Mouse (Mus musculus) liver, embryonic 15.5 days (tissue): ENCODE measurements at regions not wholly inside any gene's neighbourhood (a gene's known extent, or its start where the extent isn't known, plus 50 kb on each side); places are given as distances from the start of the nearest gene placed in this dataset.
A peak's percentile ranks its signal among the peaks of the same experiment; 100 is the strongest.

ENCODE experiments used
- ATAC-seq: fragments of 200-750 bp; cut with Nextera tagmentation; 2 replicates; pipeline ENCODE4 v1.8.0; 2017; ENCODE audit warnings: moderate number of reproducible peaks, mild to moderate bottlenecking, moderate library complexity; ENCODE audit not compliant: insufficient read depth
- H3K27ac ChIP-seq: fragments of 300-500 bp; sonication (generic); replicated peaks from 2 replicates; pipeline ENCODE4 v1.5.1; 2015; ENCODE audit warnings: mild to moderate bottlenecking, inconsistent platforms
- H3K27me3 ChIP-seq: fragments of 300-500 bp; sonication (generic); 2 replicates; pipeline ENCODE4 v1.6.1; 2015; ENCODE audit warnings: mild to moderate bottlenecking, inconsistent platforms
- H3K36me3 ChIP-seq: fragments of 300-500 bp; sonication (generic); replicated peaks from 2 replicates; pipeline ENCODE4 v1.6.1; 2015; ENCODE audit warnings: moderate library complexity, mild to moderate bottlenecking, inconsistent platforms
- H3K4me1 ChIP-seq: fragments of 300-500 bp; sonication (generic); replicated peaks from 2 replicates; pipeline ENCODE4 v1.6.1; 2015; ENCODE audit warnings: inconsistent platforms
- H3K4me2 ChIP-seq: fragments of 300-500 bp; sonication (generic); 2 replicates; pipeline ENCODE4 v1.6.1; 2015; ENCODE audit warnings: moderate library complexity, mild to moderate bottlenecking, inconsistent platforms
- H3K4me3 ChIP-seq: fragments of 300-500 bp; sonication (generic); replicated peaks from 2 replicates; pipeline ENCODE4 v1.5.1; 2015; ENCODE audit warnings: mild to moderate bottlenecking, inconsistent platforms
- H3K9ac ChIP-seq: fragments of 300-500 bp; sonication (generic); 2 replicates; pipeline ENCODE4 v1.6.1; 2015; ENCODE audit warnings: moderate library complexity, mild to moderate bottlenecking, inconsistent platforms
- H3K9me3 ChIP-seq: fragments of 300-500 bp; sonication (generic); replicated peaks from 2 replicates; pipeline ENCODE4 v1.6.1; 2016; ENCODE audit warnings: inconsistent platforms
- WGBS: fragments of 180-500 bp; shearing (Covaris S2); methylation state at CpG from one replicate; pipeline ENCODE4 v1.1.7; 2015; ENCODE audit warnings: mixed read lengths; ENCODE audit not compliant: insufficient replicate concordance; 5-methylcytosine and 5-hydroxymethylcytosine counted together

GRCm38 (mm10) chr2:172776485-172776884 lies 163.6 kb downstream of the Bmp7 start:
- 52% methylated on average over 12 of the region's 12 CpGs for WGBS
- no peaks in the 10 kb centered on the region for H3K9me3 ChIP-seq
- H3K4me3 ChIP-seq: no peak overlapping the region
- no peak overlapping the region for H3K4me2 ChIP-seq
- no peak overlapping the region for H3K9ac ChIP-seq
- H3K36me3 ChIP-seq: no peaks in the 10 kb centered on the region
- no peak for ATAC-seq
- no peaks in the 10 kb centered on the region for H3K27me3 ChIP-seq
- H3K4me1 ChIP-seq: no peaks in the 10 kb centered on the region
- H3K27ac ChIP-seq: no peak overlapping the region

DNA sequence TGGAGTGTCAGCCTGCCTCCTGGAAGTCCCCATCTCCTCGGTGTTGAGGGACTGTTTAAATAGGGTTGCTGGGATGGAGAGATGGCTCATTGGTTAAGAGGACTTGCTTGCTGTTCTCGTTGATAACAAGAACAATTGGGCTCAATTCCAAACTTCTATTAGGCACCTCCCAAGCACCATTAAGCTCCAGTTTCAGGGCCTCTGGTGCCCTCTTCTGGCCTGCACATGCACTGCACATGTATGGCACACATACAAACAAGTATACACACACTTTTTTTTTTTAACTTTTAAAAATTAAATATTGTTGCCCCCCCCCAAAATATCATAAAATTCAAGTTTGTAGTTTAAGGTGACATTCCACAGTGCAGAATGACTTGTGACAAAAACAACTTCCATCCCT lies 162.3 kb downstream of the Bmp7 start:
- H3K27ac ChIP-seq: no peak overlapping the region
- no peaks in the 10 kb centered on the region for H3K9me3 ChIP-seq
- no peak overlapping the region for H3K4me2 ChIP-seq
- H3K36me3 ChIP-seq: no peaks in the 10 kb centered on the region
- H3K4me1 ChIP-seq: no peaks in the 10 kb centered on the region
- 49% methylated on average over 2 of the region's 2 CpGs for WGBS
- H3K27me3 ChIP-seq: no peaks in the 10 kb centered on the region
- no peak for ATAC-seq
- no peak overlapping the region for H3K9ac ChIP-seq
- H3K4me3 ChIP-seq: no peak overlapping the region

DNA sequence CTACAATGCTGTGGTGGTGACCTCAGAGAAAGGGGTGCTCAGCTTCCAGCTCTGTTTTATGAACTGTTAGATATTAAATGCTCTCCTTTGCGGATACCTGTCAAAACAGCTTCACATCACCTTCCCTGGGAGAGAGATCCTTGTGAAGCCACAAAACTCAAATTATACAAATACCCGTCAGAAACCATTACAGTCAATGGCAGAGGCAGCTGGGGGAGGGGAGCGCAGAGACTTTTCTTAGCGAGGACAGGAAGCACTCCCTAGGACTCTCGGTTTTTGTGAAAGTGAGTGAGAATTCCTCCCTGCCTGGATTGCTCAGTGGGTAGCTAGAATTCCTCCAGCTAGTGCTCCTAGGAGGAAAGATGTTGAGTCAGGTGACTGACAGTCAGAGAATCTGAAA lies 161.0 kb downstream of the Bmp7 start:
- no peak overlapping the region for H3K9ac ChIP-seq
- no peak overlapping the region for H3K4me3 ChIP-seq
- no peaks in the 10 kb centered on the region for H3K4me1 ChIP-seq
- H3K9me3 ChIP-seq: no peaks in the 10 kb centered on the region
- H3K27ac ChIP-seq: no peak overlapping the region
- H3K36me3 ChIP-seq: no peaks in the 10 kb centered on the region
- H3K27me3 ChIP-seq: no peaks in the 10 kb centered on the region
- 14% methylated on average over 5 of the region's 5 CpGs for WGBS
- no peak overlapping the region for H3K4me2 ChIP-seq
- no peak for ATAC-seq

DNA sequence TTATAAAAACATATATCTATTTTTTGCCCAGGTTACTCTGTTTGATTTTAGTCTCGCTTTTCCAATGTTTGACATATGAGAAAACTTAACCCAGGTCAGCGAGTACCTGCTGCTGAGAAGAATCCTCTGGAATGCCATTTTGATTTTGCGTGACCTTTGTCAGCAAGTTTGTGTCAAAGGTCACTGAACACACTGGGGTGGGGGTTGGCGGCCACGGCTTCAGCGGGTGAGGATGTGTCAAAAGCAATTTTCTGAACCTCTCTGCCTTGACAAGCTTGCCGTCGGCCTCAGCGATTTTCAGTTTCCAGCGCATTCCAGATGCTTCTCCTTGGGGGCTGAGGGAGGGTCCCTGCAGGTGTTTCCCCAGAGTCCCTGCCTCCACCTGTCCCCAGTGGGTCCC lies 157.4 kb downstream of the Bmp7 start:
- Histone ChIP-seq H3K4me3 (no peak overlapping the region), H3K27ac (no peak overlapping the region), H3K9me3 (no peaks in the 10 kb centered on the region), H3K27me3 (peaks cover 13% of the 10 kb centered on the region), H3K9ac (no peak overlapping the region), H3K36me3 (no peaks in the 10 kb centered on the region), H3K4me1 (no peaks in the 10 kb centered on the region), H3K4me2 (no peak overlapping the region)
- WGBS: 71% methylated on average over 10 of the region's 10 CpGs
- ATAC-seq: no peak

DNA sequence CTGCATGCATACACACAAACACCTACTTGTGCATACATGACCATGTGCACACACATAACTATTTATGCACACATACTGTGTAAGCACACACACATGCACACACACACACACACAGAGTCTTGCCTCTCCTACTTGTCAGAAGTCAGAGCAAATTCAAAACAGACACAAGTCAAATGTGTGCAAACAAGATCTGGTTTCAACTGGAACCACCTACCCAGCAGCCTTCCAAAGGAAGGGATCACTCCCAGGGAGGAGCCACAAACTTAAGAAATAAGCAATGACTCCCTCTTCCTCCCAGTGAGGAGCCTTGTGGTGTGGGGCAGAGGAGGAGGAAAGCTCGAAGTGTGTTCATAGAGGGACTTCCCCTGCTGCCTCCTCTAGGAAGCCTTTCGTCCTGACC lies 153.8 kb downstream of the Bmp7 start:
- H3K4me3 ChIP-seq: no peak overlapping the region
- no peaks in the 10 kb centered on the region for H3K4me1 ChIP-seq
- no peaks in the 10 kb centered on the region for H3K9me3 ChIP-seq
- no peaks in the 10 kb centered on the region for H3K36me3 ChIP-seq
- no peak overlapping the region for H3K27ac ChIP-seq
- no peak for ATAC-seq
- peaks cover 40% of the 10 kb centered on the region for H3K27me3 ChIP-seq
- 5% methylated on average over 2 of the region's 2 CpGs for WGBS
- no peak overlapping the region for H3K4me2 ChIP-seq
- no peak overlapping the region for H3K9ac ChIP-seq

- H3K4me3 ChIP-seq: no peak overlapping the region
- H3K9me3 ChIP-seq: no peaks in the 10 kb centered on the region
- H3K27ac ChIP-seq: no peak overlapping the region
- H3K4me2 ChIP-seq: peak overlapping the region; percentile 27
- peaks cover 40% of the 10 kb centered on the region for H3K27me3 ChIP-seq
- ATAC-seq: no peak
- H3K9ac ChIP-seq: no peak overlapping the region
- 20% methylated on average over 30 of the region's 30 CpGs for WGBS
- H3K36me3 ChIP-seq: no peaks in the 10 kb centered on the region
- no peaks in the 10 kb centered on the region for H3K4me1 ChIP-seq
Measured at GRCm38 (mm10) chr2:172787203-172787944, 152.7 kb downstream of the Bmp7 start.

DNA sequence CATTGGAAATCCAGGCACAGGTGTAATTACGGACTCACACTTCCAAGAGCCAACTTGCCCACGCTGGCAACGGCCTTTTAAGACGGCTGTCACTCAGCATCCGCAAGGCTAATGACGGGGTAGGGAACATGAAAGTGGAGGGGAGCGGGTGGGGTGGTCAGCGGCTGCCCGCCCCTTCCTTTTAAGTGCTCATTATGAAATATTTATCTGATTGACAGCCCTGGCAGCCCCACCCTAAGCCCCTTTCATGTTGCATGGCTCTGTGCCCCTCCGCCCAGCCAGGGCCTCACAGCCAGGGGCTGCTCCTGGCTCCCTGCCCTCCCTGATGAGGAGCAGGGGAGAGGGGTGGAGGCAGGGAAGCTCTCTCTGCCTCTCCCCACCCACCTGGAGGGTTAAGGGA lies 150.9 kb downstream of the Bmp7 start:
- 16% methylated on average over 10 of the region's 10 CpGs for WGBS
- no peak overlapping the region for H3K9ac ChIP-seq
- H3K27me3 ChIP-seq: peaks cover 40% of the 10 kb centered on the region
- no peak for ATAC-seq
- H3K27ac ChIP-seq: no peak overlapping the region
- no peak overlapping the region for H3K4me2 ChIP-seq
- H3K9me3 ChIP-seq: no peaks in the 10 kb centered on the region
- H3K4me1 ChIP-seq: no peaks in the 10 kb centered on the region
- no peak overlapping the region for H3K4me3 ChIP-seq
- no peaks in the 10 kb centered on the region for H3K36me3 ChIP-seq

DNA sequence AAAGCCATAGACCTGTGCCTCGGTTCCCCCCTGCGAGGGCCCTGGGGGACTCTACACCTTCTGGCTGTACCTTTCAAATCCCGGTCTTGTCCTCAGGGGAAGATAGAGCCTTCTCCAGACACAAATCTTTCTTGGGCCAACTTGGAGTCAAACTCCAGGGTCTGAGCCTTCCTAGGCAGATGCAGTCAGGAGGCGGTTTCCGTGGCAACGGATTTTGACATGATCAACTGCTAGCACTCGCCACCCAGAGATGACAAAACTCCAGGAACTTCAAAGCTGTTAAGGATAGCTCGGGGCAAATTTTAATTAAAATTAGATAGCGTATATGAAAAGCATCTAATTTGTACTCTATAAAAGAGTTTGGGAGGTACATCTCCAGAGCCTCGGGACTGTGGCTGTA lies 147.6 kb downstream of the Bmp7 start:
- H3K4me2 ChIP-seq: no peak overlapping the region
- no peaks in the 10 kb centered on the region for H3K36me3 ChIP-seq
- no peak overlapping the region for H3K9ac ChIP-seq
- 68% methylated on average over 10 of the region's 10 CpGs for WGBS
- H3K27ac ChIP-seq: no peak overlapping the region
- no peak overlapping the region for H3K4me3 ChIP-seq
- peaks cover 28% of the 10 kb centered on the region for H3K27me3 ChIP-seq
- no peak for ATAC-seq
- H3K9me3 ChIP-seq: no peaks in the 10 kb centered on the region
- no peaks in the 10 kb centered on the region for H3K4me1 ChIP-seq

GRCm38 (mm10) chr2:172793991-172794390 lies 146.1 kb downstream of the Bmp7 start:
- no peak for ATAC-seq
- no peaks in the 10 kb centered on the region for H3K36me3 ChIP-seq
- H3K4me1 ChIP-seq: no peaks in the 10 kb centered on the region
- WGBS: 59% methylated on average over 8 of the region's 8 CpGs
- no peak overlapping the region for H3K27ac ChIP-seq
- H3K27me3 ChIP-seq: peaks cover 15% of the 10 kb centered on the region
- H3K4me2 ChIP-seq: no peak overlapping the region
- H3K9ac ChIP-seq: no peak overlapping the region
- H3K4me3 ChIP-seq: no peak overlapping the region
- no peaks in the 10 kb centered on the region for H3K9me3 ChIP-seq

DNA sequence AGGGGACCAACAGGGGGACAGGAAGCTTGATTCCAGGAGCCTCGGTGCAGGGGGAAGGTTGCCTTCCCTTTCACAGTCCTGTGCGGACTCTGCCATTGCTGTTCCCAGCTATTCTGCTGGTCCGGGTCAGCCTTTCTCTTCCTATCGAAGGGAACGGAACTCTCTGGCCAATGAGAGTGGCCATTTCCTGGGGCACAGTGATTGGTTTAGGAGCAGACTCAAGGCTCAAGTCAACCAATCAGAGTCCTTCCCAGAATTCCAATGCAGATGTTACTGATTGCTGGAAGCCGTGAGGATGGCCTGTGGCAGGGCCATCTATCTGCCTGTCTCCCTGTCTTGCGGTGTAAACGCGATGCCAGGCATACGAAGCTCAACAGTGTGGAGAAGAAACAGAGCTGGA lies 145.3 kb downstream of the Bmp7 start:
- WGBS: 75% methylated on average over 10 of the region's 10 CpGs
- Histone ChIP-seq H3K4me1 (no peaks in the 10 kb centered on the region), H3K4me3 (no peak overlapping the region), H3K36me3 (no peaks in the 10 kb centered on the region), H3K27ac (no peak overlapping the region), H3K27me3 (peaks cover 8% of the 10 kb centered on the region), H3K9me3 (no peaks in the 10 kb centered on the region), H3K9ac (no peak overlapping the region), H3K4me2 (no peak overlapping the region)
- no peak for ATAC-seq

DNA sequence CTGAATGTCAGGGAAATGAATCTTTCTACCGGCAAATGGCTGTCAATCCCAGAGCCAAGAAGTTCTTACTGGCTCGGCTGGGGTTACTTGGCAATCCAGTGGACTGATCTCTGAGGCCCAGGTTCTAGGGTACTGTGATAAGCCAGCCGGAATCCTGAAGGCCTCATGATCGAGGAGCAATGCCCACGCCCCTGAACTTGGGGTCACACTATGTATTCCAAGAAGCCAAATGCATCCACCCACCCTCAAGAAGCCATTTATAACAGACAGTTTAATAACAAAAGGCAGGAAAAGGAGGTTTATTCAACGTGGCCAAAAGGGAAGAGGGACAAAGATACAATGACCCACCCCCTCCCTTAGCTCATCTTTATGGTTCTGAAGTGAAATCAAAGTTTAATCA lies 144.0 kb downstream of the Bmp7 start:
- H3K4me2 ChIP-seq: no peak overlapping the region
- no peak overlapping the region for H3K27ac ChIP-seq
- H3K27me3 ChIP-seq: no peaks in the 10 kb centered on the region
- 54% methylated on average over 6 of the region's 6 CpGs for WGBS
- H3K9me3 ChIP-seq: no peaks in the 10 kb centered on the region
- H3K36me3 ChIP-seq: no peaks in the 10 kb centered on the region
- H3K9ac ChIP-seq: no peak overlapping the region
- ATAC-seq: no peak
- H3K4me3 ChIP-seq: no peak overlapping the region
- H3K4me1 ChIP-seq: no peaks in the 10 kb centered on the region

- no peak overlapping the region for H3K4me2 ChIP-seq
- ATAC-seq: no peak
- H3K9me3 ChIP-seq: no peaks in the 10 kb centered on the region
- H3K4me3 ChIP-seq: no peak overlapping the region
- no peak overlapping the region for H3K9ac ChIP-seq
- WGBS: 29% methylated on average over 6 of the region's 6 CpGs
- no peak overlapping the region for H3K27ac ChIP-seq
- no peaks in the 10 kb centered on the region for H3K27me3 ChIP-seq
- no peaks in the 10 kb centered on the region for H3K4me1 ChIP-seq
- no peaks in the 10 kb centered on the region for H3K36me3 ChIP-seq
Measured at GRCm38 (mm10) chr2:172796955-172797354, 143.2 kb downstream of the Bmp7 start.
